Mouse (Mus musculus): Measurements from ENCODE around the gene Gdpd4. TPM values are rescaled to one million over a fixed set of nuclear protein-coding genes. Genes with fewer than 3 reads are reported as not detected.

Gdpd4 gene
- not detected in 2 replicates for polyA plus RNA-seq (2012; rRNA removed)

DNA sequence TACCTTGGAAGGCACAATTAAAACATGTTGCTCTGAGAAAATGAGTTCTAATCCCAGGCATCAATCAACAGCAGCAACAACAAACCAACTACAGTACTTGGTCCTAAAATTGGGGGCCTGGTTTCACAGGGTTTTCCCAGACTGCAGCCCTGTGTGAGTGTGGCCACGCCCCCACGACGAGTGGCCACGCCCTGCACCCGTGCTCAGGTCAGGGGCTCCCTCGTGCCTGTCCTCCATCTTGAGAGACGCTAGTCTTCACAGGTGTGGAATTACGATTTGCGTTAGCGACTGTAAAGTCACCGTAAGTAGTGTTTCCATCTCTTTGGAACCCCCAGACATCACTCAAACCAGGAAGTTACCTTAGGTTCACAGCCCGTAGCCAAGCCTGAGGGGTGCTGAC lies at the start of gene Gdpd4:
Gene Gdpd4 (plus strand): TSS at position 214 of the 400 bp plus-strand sequence.
- Histone ChIP-seq H3K27ac (ENCODE audit: insufficient read depth, low read depth, low read length) (no peak within 1 kb of the TSS), H3K36me3 (ENCODE audit: control insufficient read depth, insufficient read depth, low read length) (no peaks in the 10 kb centered on the region), H3K4me1 (ENCODE audit: control insufficient read depth, insufficient read depth, insufficient read length, low read length) (peaks cover 2% of the 10 kb centered on the region; the same call in 1 of the 2 replicates), H3K4me3 (ENCODE audit: low read depth, low read length) (no peak within 1 kb of the TSS), H3K27me3 (ENCODE audit: control insufficient read depth, insufficient read depth, low read length) (no peaks in the 10 kb centered on the region)
- TF ChIP-seq POLR2A (IDR thresholded peaks at IDR 0.05; ENCODE audit: low read depth, low read length) (no peak), CTCF (IDR thresholded peaks at IDR 0.05; ENCODE audit: extremely low read depth, insufficient read length, insufficient replicate concordance, low read depth, low read length) (no peak)
- WGBS = 72% methylated on average over 12 of the region's 12 CpGs

DNA sequence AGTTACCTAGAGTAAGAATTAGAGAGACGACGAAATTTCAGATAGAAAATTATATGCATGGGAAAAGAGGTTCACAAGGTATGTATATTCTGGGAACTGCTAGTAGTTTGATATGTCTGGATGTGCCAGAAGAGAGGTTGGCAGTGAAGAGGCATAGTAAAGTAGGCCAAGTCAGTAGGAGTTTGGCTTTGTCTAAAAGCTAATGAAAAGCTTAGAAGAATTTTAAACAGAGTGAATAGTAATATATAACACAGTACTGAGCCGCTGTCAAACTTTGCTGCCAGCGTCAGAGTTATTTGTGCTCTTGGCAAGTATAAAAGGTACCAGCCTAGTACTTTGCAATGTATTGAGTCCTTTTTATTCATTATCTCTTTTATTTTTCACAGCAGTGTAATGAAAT lies 47.4 kb upstream of the Gdpd4 start:
- Histone ChIP-seq H3K4me1 (ENCODE audit: control insufficient read depth, insufficient read depth, insufficient read length, low read length) (no peaks in the 10 kb centered on the region), H3K27me3 (ENCODE audit: control insufficient read depth, insufficient read depth, low read length) (no peaks in the 10 kb centered on the region), H3K27ac (ENCODE audit: insufficient read depth, low read depth, low read length) (no peak overlapping the region), H3K4me3 (ENCODE audit: low read depth, low read length) (no peak overlapping the region), H3K36me3 (ENCODE audit: control insufficient read depth, insufficient read depth, low read length) (0 out of 2 replicates have a peak, but pooled peaks cover 3% of the 10 kb centered on the region)
- no peak for TF ChIP-seq POLR2A (IDR thresholded peaks at IDR 0.05; ENCODE audit: low read depth, low read length)
- no peak for TF ChIP-seq CTCF (IDR thresholded peaks at IDR 0.05; ENCODE audit: extremely low read depth, insufficient read length, insufficient replicate concordance, low read depth, low read length)
- 93% methylated on average over 4 of the region's 4 CpGs for WGBS

DNA sequence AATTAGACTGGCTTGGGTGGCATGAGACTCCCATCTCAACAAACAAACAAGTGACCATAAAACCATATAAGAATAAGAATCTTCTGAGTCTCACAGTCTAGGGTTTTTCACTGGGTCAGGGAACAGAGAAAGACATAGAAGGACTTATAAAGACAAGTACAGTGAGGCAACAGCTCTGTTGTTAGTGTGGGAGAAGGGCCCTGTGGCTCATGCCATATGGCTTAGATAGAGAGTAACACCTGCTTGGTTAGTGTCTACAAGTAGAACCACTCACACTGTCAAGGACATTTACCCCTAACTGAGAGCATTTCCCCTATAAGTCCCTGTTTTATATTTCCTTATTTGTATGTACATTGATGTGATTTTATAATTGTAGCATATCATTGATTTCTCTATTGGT lies 46.4 kb upstream of the Gdpd4 start:
- H3K27ac ChIP-seq (ENCODE audit: insufficient read depth, low read depth, low read length) = no peak overlapping the region
- H3K27me3 ChIP-seq (ENCODE audit: control insufficient read depth, insufficient read depth, low read length) = no peaks in the 10 kb centered on the region
- no peaks in the 10 kb centered on the region for H3K4me1 ChIP-seq (ENCODE audit: control insufficient read depth, insufficient read depth, insufficient read length, low read length)
- H3K4me3 ChIP-seq (ENCODE audit: low read depth, low read length) = no peak overlapping the region
- H3K36me3 ChIP-seq (ENCODE audit: control insufficient read depth, insufficient read depth, low read length) = 0 out of 2 replicates have a peak, but pooled peaks cover 3% of the 10 kb centered on the region
- no peak for TF ChIP-seq POLR2A (IDR thresholded peaks at IDR 0.05; ENCODE audit: low read depth, low read length)
- no peak for TF ChIP-seq CTCF (IDR thresholded peaks at IDR 0.05; ENCODE audit: extremely low read depth, insufficient read length, insufficient replicate concordance, low read depth, low read length)

DNA sequence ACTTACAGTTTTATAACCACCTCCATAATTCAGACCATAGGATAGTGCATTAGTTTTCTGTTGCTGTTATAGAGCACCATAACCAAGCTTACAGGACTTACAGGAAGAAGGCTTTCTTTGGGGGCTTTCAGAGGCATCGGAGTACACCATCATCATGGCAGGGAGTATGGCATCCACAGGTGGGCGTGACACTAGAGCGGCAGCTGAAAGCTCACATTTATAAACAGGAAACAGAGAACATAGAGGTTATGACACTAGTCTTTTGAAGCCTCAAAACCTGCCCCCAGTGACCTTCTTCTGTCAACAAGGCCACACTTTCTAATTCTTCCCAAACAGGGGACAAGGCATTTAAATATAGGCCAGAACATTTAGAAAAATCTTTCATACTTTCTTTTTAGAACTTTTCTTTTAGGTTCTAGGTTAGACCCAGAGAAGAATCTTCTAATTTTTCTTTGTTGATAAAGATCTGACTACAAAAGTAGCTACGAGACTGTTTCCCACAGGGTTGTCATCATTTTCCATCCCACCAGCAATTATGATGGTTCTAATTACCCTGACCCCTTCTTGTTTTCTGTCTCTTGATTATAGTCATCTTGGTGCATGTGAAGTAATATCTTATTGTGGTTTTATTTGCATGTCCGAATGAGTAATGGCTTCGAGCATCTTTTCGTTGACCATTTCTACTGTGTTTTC lies 41.8 kb upstream of the Gdpd4 start:
- no peak overlapping the region for H3K4me3 ChIP-seq (ENCODE audit: low read depth, low read length)
- 89% methylated on average over 7 of the region's 7 CpGs for WGBS

DNA sequence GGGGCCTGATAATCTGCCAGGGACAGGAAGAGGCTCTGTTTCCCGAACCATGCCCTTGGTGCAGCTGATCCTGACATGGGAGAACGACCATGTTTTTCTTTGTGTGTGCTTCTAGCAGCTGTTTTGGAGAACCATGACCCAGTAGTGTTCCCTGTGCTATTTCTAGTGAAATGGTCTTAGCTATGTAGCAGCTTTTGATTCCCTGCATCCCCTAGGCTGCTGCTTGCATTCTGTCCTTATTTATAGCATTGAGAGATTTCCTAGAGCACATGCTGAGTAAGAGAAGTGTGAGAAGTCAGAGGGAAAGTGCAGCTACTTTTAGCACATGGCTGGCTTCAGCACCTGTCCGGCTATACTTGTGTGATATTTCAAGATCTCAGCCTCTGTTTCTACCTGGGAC lies 8.1 kb upstream of the Gdpd4 start:
- H3K36me3 ChIP-seq (ENCODE audit: control insufficient read depth, insufficient read depth, low read length) = peaks cover 33% of the 10 kb centered on the region

More for the DNA sequence above, 41.8 kb upstream of the Gdpd4 start:
- no peak for TF ChIP-seq CTCF (IDR thresholded peaks at IDR 0.05; ENCODE audit: extremely low read depth, insufficient read length, insufficient replicate concordance, low read depth, low read length)
- TF ChIP-seq POLR2A (IDR thresholded peaks at IDR 0.05; ENCODE audit: low read depth, low read length) = no peak
- Histone ChIP-seq H3K27ac (ENCODE audit: insufficient read depth, low read depth, low read length) (no peak overlapping the region), H3K4me1 (ENCODE audit: control insufficient read depth, insufficient read depth, insufficient read length, low read length) (no peaks in the 10 kb centered on the region), H3K27me3 (ENCODE audit: control insufficient read depth, insufficient read depth, low read length) (no peaks in the 10 kb centered on the region), H3K36me3 (ENCODE audit: control insufficient read depth, insufficient read depth, low read length) (0 out of 2 replicates have a peak, but pooled peaks cover 3% of the 10 kb centered on the region)

DNA sequence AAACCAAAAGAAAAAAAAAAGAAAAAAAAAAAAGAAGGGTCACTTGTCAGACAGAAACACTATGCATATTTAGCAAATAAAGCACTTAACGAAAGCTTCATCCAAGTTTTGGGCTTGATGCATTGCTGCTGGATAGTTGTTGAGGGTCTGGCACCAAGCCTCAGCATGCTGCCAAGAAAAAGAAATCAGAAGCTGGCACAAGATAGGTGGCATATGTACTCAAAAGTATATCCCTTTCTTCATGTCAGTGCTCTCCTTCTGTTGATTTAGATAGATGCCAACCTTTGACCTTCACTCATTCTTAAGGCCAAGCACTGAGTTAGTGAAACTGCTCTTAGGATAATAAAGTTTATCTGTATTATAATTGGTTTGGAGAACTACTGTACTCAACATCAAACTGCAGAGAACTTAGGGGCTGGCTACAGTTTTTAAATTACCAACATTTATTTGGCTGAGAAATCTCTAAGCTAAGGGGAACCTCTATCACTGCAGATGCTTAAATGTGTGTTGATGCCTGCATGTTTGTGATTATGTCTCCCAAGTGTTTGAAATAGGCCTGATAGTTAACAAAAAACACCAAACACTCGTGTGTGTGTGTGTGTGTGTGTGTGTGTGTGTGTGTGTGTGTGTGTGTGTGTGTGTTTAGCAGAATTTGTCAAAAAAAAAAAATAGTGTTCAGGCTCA lies 4.8 kb upstream of the Gdpd4 start:
- TF ChIP-seq POLR2A (IDR thresholded peaks at IDR 0.05; ENCODE audit: low read depth, low read length) (no peak), CTCF (IDR thresholded peaks at IDR 0.05; ENCODE audit: extremely low read depth, insufficient read length, insufficient replicate concordance, low read depth, low read length) (no peak)

More for the DNA sequence above, 8.1 kb upstream of the Gdpd4 start:
- no peaks in the 10 kb centered on the region for H3K27me3 ChIP-seq (ENCODE audit: control insufficient read depth, insufficient read depth, low read length)
- peaks cover 2% of the 10 kb centered on the region; the same call in 1 of the 2 replicates for H3K4me1 ChIP-seq (ENCODE audit: control insufficient read depth, insufficient read depth, insufficient read length, low read length)
- no peak overlapping the region for H3K4me3 ChIP-seq (ENCODE audit: low read depth, low read length)
- 83% methylated on average over 3 of the region's 3 CpGs for WGBS
- TF ChIP-seq CTCF (IDR thresholded peaks at IDR 0.05; ENCODE audit: extremely low read depth, insufficient read length, insufficient replicate concordance, low read depth, low read length) = no peak
- TF ChIP-seq POLR2A (IDR thresholded peaks at IDR 0.05; ENCODE audit: low read depth, low read length) = no peak
- no peak overlapping the region for H3K27ac ChIP-seq (ENCODE audit: insufficient read depth, low read depth, low read length)

DNA sequence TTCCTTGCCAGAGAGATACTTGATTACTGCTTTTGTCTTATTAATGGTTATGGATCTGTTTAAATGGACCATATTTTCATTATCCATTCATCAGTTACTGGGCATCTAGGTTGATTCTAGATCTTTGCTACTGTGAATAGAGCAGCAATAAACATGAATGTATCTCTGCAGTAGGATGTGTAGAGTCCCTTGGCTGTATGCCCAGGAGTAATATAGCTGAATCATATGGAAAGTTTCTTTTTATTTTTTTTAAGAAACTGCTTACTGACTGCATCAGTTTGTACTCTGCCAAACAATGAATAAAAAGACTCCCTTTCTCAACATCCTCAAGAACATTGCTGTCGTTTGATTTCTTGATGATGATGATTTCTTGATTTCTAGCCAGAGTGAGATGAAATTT lies 6.1 kb downstream of the Gdpd4 start:
- H3K4me3 ChIP-seq (ENCODE audit: low read depth, low read length) = no peak overlapping the region
- WGBS = 16% methylated on average over 1 of the region's 1 CpGs
- TF ChIP-seq POLR2A (IDR thresholded peaks at IDR 0.05; ENCODE audit: low read depth, low read length) (no peak), CTCF (IDR thresholded peaks at IDR 0.05; ENCODE audit: extremely low read depth, insufficient read length, insufficient replicate concordance, low read depth, low read length) (no peak)
- H3K27me3 ChIP-seq (ENCODE audit: control insufficient read depth, insufficient read depth, low read length) = no peaks in the 10 kb centered on the region
- H3K27ac ChIP-seq (ENCODE audit: insufficient read depth, low read depth, low read length) = no peak overlapping the region
- no peaks in the 10 kb centered on the region for H3K4me1 ChIP-seq (ENCODE audit: control insufficient read depth, insufficient read depth, insufficient read length, low read length)
- no peaks in the 10 kb centered on the region for H3K36me3 ChIP-seq (ENCODE audit: control insufficient read depth, insufficient read depth, low read length)

More for the DNA sequence above, 4.8 kb upstream of the Gdpd4 start:
- H3K27me3 ChIP-seq (ENCODE audit: control insufficient read depth, insufficient read depth, low read length) = no peaks in the 10 kb centered on the region
- peaks cover 2% of the 10 kb centered on the region; the same call in 1 of the 2 replicates for H3K4me1 ChIP-seq (ENCODE audit: control insufficient read depth, insufficient read depth, insufficient read length, low read length)
- peaks cover 10% of the 10 kb centered on the region for H3K36me3 ChIP-seq (ENCODE audit: control insufficient read depth, insufficient read depth, low read length)
- 48% methylated on average over 2 of the region's 2 CpGs for WGBS
- no peak overlapping the region for H3K4me3 ChIP-seq (ENCODE audit: low read depth, low read length)
- no peak overlapping the region for H3K27ac ChIP-seq (ENCODE audit: insufficient read depth, low read depth, low read length)

Measured in small intestine, adult 2 months (tissue).